Mouse (Mus musculus) liver, embryonic 14.5 days (tissue): ENCODE results near the gene Mum1.
A peak's percentile ranks its signal among the peaks of the same experiment; 100 is the strongest.

Experiments
- CTCF ChIP-seq: IDR thresholded peaks from 2 replicates; pipeline ENCODE4 v1.5.1; 2016; ENCODE audit warnings: antibody characterized with exemption, low read depth, control low read depth
- EP300 ChIP-seq: IDR thresholded peaks from 2 replicates; pipeline ENCODE4 v1.6.1; 2016; ENCODE audit warnings: antibody characterized with exemption, low read depth

DNA sequence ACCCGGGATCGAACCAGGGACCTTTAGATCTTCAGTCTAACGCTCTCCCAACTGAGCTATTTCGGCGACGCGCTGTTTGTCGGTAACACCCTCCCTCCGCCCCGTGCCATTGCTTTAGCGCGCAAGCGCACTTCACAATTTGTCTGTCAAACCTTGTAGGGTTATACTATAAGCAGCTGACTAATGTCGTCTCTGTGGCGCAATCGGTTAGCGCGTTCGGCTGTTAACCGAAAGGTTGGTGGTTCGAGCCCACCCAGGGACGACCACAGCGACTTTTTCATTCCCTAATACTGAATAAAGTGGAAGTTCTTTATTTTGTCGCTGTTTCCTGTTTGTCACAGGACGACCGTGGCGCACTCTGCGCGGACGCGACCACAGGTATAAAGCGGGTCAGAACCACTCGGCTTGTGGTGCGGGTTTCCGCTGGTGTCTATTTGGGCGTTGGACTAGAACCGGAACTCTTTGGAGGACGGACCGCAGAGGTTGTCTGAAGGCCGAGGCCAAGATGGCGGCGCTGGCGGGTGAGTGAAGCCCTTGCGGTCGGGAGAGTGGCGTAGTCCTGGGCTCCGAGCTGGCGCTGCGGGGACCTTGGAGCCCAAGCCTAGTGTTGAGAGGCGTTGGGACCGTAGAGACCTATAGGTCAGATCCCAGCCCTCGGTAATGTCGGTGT is 22.9 kb downstream of the Mum1 start, which contains the start of gene Ndufs7:
- no peak; the same call in 1 of the 2 replicates for TF ChIP-seq CTCF
- TF ChIP-seq EP300, result peak; percentile 51
